Mouse (Mus musculus) myocyte (in vitro differentiated cells): ENCODE results near the gene Thbs3.

Experiments used
- CEBPB ChIP-seq: IDR thresholded peaks from 2 replicates; pipeline ENCODE4 v1.6.1; 2011; ENCODE audit warnings: mild to moderate bottlenecking, moderate library complexity; ENCODE audit not compliant: poor library complexity, insufficient read depth, severe bottlenecking
- MAX ChIP-seq: IDR thresholded peaks from one replicate; pipeline ENCODE4 v1.6.1; 2011; ENCODE audit warnings: low read depth, mild to moderate bottlenecking, control low read depth
- MYOD1 ChIP-seq, 3 experiments: IDR thresholded peaks; one replicate each; pipeline ENCODE4 v1.6.1; 2011; ENCODE audit warnings: control low read depth in 2 of 3, low read depth in 2 of 3, mild to moderate bottlenecking in 2 of 3, moderate library complexity in 1 of 3; ENCODE audit not compliant: insufficient read length in 2 of 3, control insufficient read depth in 1 of 3
- POLR2A ChIP-seq: IDR thresholded peaks from one replicate; pipeline ENCODE4 v1.6.1; 2011; ENCODE audit warnings: low read depth, mild to moderate bottlenecking, control low read depth, moderate library complexity; ENCODE audit not compliant: insufficient read length
- USF1 ChIP-seq: IDR thresholded peaks from one replicate; pipeline ENCODE4 v1.6.1; 2011; ENCODE audit warnings: low read depth, mild to moderate bottlenecking, control low read depth, moderate library complexity

GRCm38 (mm10) chr3:89179056-89179455 is 35.9 kb upstream of the Thbs3 start:
- TF ChIP-seq POLR2A (no peak), MYOD1 (IDR thresholded peaks at IDR 0.05; ENCODE audit: control insufficient read depth in 1 of 3, insufficient read length in 2 of 3, low read depth in 2 of 3) (no peak), USF1 (no peak), MAX (no peak), CEBPB (no peak)
